ENCODE assay signal across 31 mouse cellular contexts in the genomic region with DNA sequence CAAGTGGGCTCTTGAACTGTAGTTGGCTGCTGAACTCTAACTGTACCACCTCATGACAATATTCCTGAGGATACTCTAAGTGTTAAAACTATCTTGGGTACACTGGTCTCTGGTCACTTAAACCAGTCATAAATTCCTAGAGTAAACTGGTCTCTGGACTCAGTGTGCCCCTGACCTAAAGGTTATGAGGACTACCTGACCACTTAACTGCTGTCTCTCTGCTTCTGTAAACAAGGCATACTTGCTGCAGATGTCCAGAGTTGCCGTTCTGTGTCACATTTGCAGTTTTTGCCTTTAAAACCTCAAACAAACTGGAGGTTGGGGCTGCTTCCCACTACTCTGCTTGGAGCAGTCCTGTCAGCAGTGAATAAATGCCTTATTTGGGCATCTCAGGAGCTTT. TPM values are rescaled to one million over a fixed set of nuclear protein-coding genes. Genes with fewer than 3 reads are reported as not detected.
DNase-seq lines count a peak whose midpoint lies in the region; ATAC-seq and TF ChIP-seq lines count a peak whose summit lies in the region.
"Had no signal": no experiment of that assay in that cellular context is flagged by ENCODE, and none has a peak within 500 bp of the region (broad histone marks: within the 10 kb centered on the region; RNA-seq: fewer than 3 reads in every experiment).

No protein-coding gene starts in this region.

- H3K27ac ChIP-seq in liver, adult 2 months (replicated peaks; ENCODE audit: insufficient read depth, low read depth, low read length): no peak overlapping the region
- no peak overlapping the region for H3K27ac ChIP-seq in liver, embryonic 12.5 days
- H3K27ac ChIP-seq in spleen, adult 2 months (ENCODE audit: insufficient read depth, low read length): peak overlapping the region; percentile 18; the same call in 1 of the 2 replicates
- H3K27ac ChIP-seq: embryonic facial prominence, embryonic 13.5 days; embryonic facial prominence, embryonic 15.5 days; forebrain, embryonic 10.5 days; forebrain, embryonic 12.5 days had no signal

- peaks cover 10% of the 10 kb centered on the region for H3K4me1 ChIP-seq in liver, adult 2 months (ENCODE audit: control insufficient read depth, insufficient read depth, low read length)
- peaks cover 29% of the 10 kb centered on the region for H3K4me1 ChIP-seq in liver, embryonic 12.5 days
- H3K4me1 ChIP-seq in spleen, adult 2 months (ENCODE audit: control insufficient read depth, insufficient read depth, insufficient read length): no peaks in the 10 kb centered on the region
- H3K4me1 ChIP-seq: embryonic facial prominence, embryonic 13.5 days; embryonic facial prominence, embryonic 15.5 days; forebrain, embryonic 10.5 days; forebrain, embryonic 12.5 days had no signal

- no peak for TF ChIP-seq CTCF in liver, adult 2 months (IDR thresholded peaks at IDR 0.05; ENCODE audit: low read depth, low read length)
- TF ChIP-seq CTCF in spleen, adult 2 months (IDR thresholded peaks at IDR 0.05; ENCODE audit: extremely low read depth, insufficient read depth, insufficient read length, insufficient replicate concordance): no peak

- peak; percentile 74 for DNase-seq in liver, adult 2 months (ENCODE audit: extremely low read depth, low read depth, low spot score)
- DNase-seq in spleen, adult 2 months (ENCODE audit: low read depth in 1 of 2, low spot score in 2 of 2): no peak
- no peak for DNase-seq in spleen, postnatal 10 days (ENCODE audit: low spot score in 2 of 2)
- no peak for DNase-seq in thymus, postnatal 36 days
- DNase-seq: adrenal gland, adult 8-10 months; adrenal gland, postnatal 14 days; B cell, adult 2 months; cerebellum, adult 11 months; cerebellum, adult 18-20 months; cerebellum, adult 8-10 months; cerebellum, adult 9-11 months; cerebellum, postnatal 14 days; cerebellum, postnatal 36 days; embryo, embryonic 11 days had no signal

- H3K27me3 ChIP-seq in liver, adult 2 months (ENCODE audit: control insufficient read depth, insufficient read depth, low read length): no peaks in the 10 kb centered on the region
- no peaks in the 10 kb centered on the region for H3K27me3 ChIP-seq in liver, embryonic 12.5 days (replicated peaks)
- no peaks in the 10 kb centered on the region for H3K27me3 ChIP-seq in spleen, adult 2 months (ENCODE audit: control insufficient read depth, insufficient read depth, low read length)
- no peaks in the 10 kb centered on the region for H3K27me3 ChIP-seq in myocyte (ENCODE audit: control insufficient read depth, insufficient read depth, insufficient read length)
- H3K27me3 ChIP-seq: CH12.LX; embryonic facial prominence, embryonic 13.5 days; embryonic facial prominence, embryonic 15.5 days; forebrain, embryonic 12.5 days; Patski had no signal

- no peak overlapping the region for H3K9ac ChIP-seq in liver, adult 2 months (ENCODE audit: low read depth, low read length)
- no peak overlapping the region for H3K9ac ChIP-seq in liver, embryonic 12.5 days
- H3K9ac ChIP-seq: embryonic facial prominence, embryonic 13.5 days; embryonic facial prominence, embryonic 15.5 days; forebrain, embryonic 12.5 days had no signal

- no peak overlapping the region for H3ac ChIP-seq in myocyte (ENCODE audit: control insufficient read depth, insufficient read length)

- no peak overlapping the region for H3K4me2 ChIP-seq in liver, embryonic 12.5 days
- no peak overlapping the region for H3K4me2 ChIP-seq in myocyte (ENCODE audit: low read depth)
- H3K4me2 ChIP-seq: embryonic facial prominence, embryonic 13.5 days; embryonic facial prominence, embryonic 15.5 days; forebrain, embryonic 12.5 days had no signal

- no peaks in the 10 kb centered on the region for H3K9me3 ChIP-seq in liver, embryonic 12.5 days (replicated peaks)
- H3K9me3 ChIP-seq: embryonic facial prominence, embryonic 15.5 days had no signal

- no peaks in the 10 kb centered on the region for H3K36me3 ChIP-seq in liver, adult 2 months (ENCODE audit: control insufficient read depth, insufficient read depth, low read length)
- no peaks in the 10 kb centered on the region for H3K36me3 ChIP-seq in liver, embryonic 12.5 days
- no peaks in the 10 kb centered on the region for H3K36me3 ChIP-seq in spleen, adult 2 months (ENCODE audit: control insufficient read depth, insufficient read depth, low read length)
- no peaks in the 10 kb centered on the region for H3K36me3 ChIP-seq in myocyte (ENCODE audit: control insufficient read depth, insufficient read depth)
- H3K36me3 ChIP-seq: embryonic facial prominence, embryonic 13.5 days; embryonic facial prominence, embryonic 15.5 days; forebrain, embryonic 10.5 days; forebrain, embryonic 12.5 days; G1E had no signal

- H3K4me3 ChIP-seq in liver, adult 2 months (ENCODE audit: insufficient read depth, low read depth, low read length): no peak overlapping the region
- H3K4me3 ChIP-seq in liver, embryonic 12.5 days: no peak overlapping the region
- H3K4me3 ChIP-seq in spleen, adult 2 months (ENCODE audit: extremely low read depth, insufficient read depth, insufficient read length): no peak overlapping the region
- no peak overlapping the region for H3K4me3 ChIP-seq in myocyte
- H3K4me3 ChIP-seq: embryonic facial prominence, embryonic 13.5 days; embryonic facial prominence, embryonic 15.5 days; erythroblast, embryonic 14.5 days; forebrain, embryonic 10.5 days; forebrain, embryonic 12.5 days had no signal

- WGBS in liver, adult 2 months: 16% methylated on average over 1 of the region's 1 CpGs
- 77% methylated on average over 1 of the region's 1 CpGs for WGBS in liver, embryonic 12.5 days (ENCODE audit: insufficient replicate concordance)
- 89% methylated on average over 1 of the region's 1 CpGs for WGBS in spleen, adult 2 months

- ATAC-seq in liver, embryonic 12.5 days: no peak
- ATAC-seq: activated CD4-positive, CD25-positive, alpha-beta regulatory T cell, adult 4 months; CD4-positive, CD25-positive, alpha-beta regulatory T cell, adult 4 months; forebrain, embryonic 14.5 days; forebrain, embryonic 16.5 days; Patski had no signal

- no peak for TF ChIP-seq POLR2A in liver, adult 2 months (IDR thresholded peaks at IDR 0.05; ENCODE audit: extremely low read depth, insufficient read depth, low read length)
- TF ChIP-seq POLR2A in spleen, adult 2 months (IDR thresholded peaks at IDR 0.05; ENCODE audit: low read depth, low read length): no peak
- TF ChIP-seq POLR2A in myocyte (IDR thresholded peaks at IDR 0.05; ENCODE audit: insufficient read length, low read depth): no peak

- H3K79me2 ChIP-seq in liver, adult 2 months (ENCODE audit: control insufficient read depth, insufficient read depth, low read length): no peaks in the 10 kb centered on the region
- H3K79me2 ChIP-seq in myocyte (ENCODE audit: control insufficient read depth, insufficient read depth): no peaks in the 10 kb centered on the region

TF ChIP-seq in myocyte, 11 proteins besides CTCF, POLR2A, EP300 and RAD21:
- TF ChIP-seq TCF3 (IDR thresholded peaks at IDR 0.05; ENCODE audit: insufficient read length, low read depth): no peak
- TF ChIP-seq SRF (IDR thresholded peaks at IDR 0.05; ENCODE audit: control insufficient read depth, insufficient read length, low read depth): peak; percentile 7

RNA-seq across cellular contexts. Expression of gene Ahctf1, which starts 30.1 kb away (rescaled TPM):
- total RNA-seq in liver, adult 2 months (2014; rRNA removed): 34.3 and 37.0 TPM in 2 replicates
- polyA plus RNA-seq in liver, adult 2 months (2012; rRNA removed): 5.2 and 5.9 TPM in 2 replicates
- polyA plus RNA-seq in liver, embryonic 12.5 days (2016; fragmentation: Nextera tagmentation; extraction: Ambion mirVana): 35.4 and 35.8 TPM in 2 replicates
- 5.6 and 6.4 TPM in 2 replicates for polyA plus RNA-seq in spleen, adult 2 months (2012; rRNA removed)
- 6.6 TPM for polyA plus RNA-seq in myocyte (2012; fragmentation: generic; extraction: Trizol)

RNA-seq across cellular contexts. Expression of gene Gm10518, which starts 30.4 kb away (rescaled TPM):
- not detected in 2 replicates for total RNA-seq in liver, adult 2 months (2014; rRNA removed)
- not detected in 2 replicates for polyA plus RNA-seq in liver, adult 2 months (2012; rRNA removed)
- polyA plus RNA-seq in liver, embryonic 12.5 days (2016; fragmentation: Nextera tagmentation; extraction: Ambion mirVana): 0.45 and 0.61 TPM in 2 replicates
- polyA plus RNA-seq in spleen, adult 2 months (2012; rRNA removed): not detected in 2 replicates
- polyA plus RNA-seq in myocyte (2012; fragmentation: generic; extraction: Trizol): 0.04 TPM
- total RNA-seq: adrenal gland, adult 18-20 months; adrenal gland, adult 8-10 months; adrenal gland, postnatal 14 days; common myeloid progenitor, adult 5-6 weeks had no signal
- polyA plus RNA-seq: activated CD4-positive, CD25-positive, alpha-beta regulatory T cell, adult 4 months; brain, embryonic 14.5 days; CD4-positive, CD25-positive, alpha-beta regulatory T cell, adult 4 months; erythroblast, embryonic 14.5 days; forebrain, embryonic 14.5 days; forebrain, embryonic 16.5 days; G1E had no signal
